Mouse (Mus musculus): ENCODE results near the gene Ms4a12. TPM values are rescaled to one million over a fixed set of nuclear protein-coding genes. Genes with fewer than 3 reads are reported as not detected.

The Ms4a12 gene
- polyA plus RNA-seq, 1 experiment, result not detected

- Histone ChIP-seq H3K4me3 (no peak overlapping the region), H3K36me3 (ENCODE audit: control insufficient read depth, insufficient read depth) (no peaks in the 10 kb centered on the region), H3K79me2 (ENCODE audit: control insufficient read depth, insufficient read depth) (no peaks in the 10 kb centered on the region), H3K27me3 (ENCODE audit: control insufficient read depth, insufficient read depth, insufficient read length) (no peaks in the 10 kb centered on the region), H3ac (ENCODE audit: control insufficient read depth, insufficient read length) (no peak overlapping the region), H3K4me2 (ENCODE audit: low read depth) (no peak overlapping the region)
- TF ChIP-seq E2F4 (IDR thresholded peaks at IDR 0.05; ENCODE audit: insufficient read depth), result no peak
- no peak for TF ChIP-seq TCF3 (IDR thresholded peaks at IDR 0.05; ENCODE audit: insufficient read length, low read depth)
- TF ChIP-seq POLR2A (IDR thresholded peaks at IDR 0.05; ENCODE audit: insufficient read length, low read depth), result no peak
- TF ChIP-seq SRF (IDR thresholded peaks at IDR 0.05; ENCODE audit: control insufficient read depth, insufficient read length, low read depth), result no peak
- TF ChIP-seq POLR2AphosphoS2 (IDR thresholded peaks at IDR 0.05; ENCODE audit: insufficient read length, low read depth), result no peak
- TF ChIP-seq MAX (IDR thresholded peaks at IDR 0.05; ENCODE audit: low read depth), result no peak
- no peak for TF ChIP-seq TCF12 (IDR thresholded peaks at IDR 0.05; ENCODE audit: insufficient read depth, poor library complexity, severe bottlenecking)
- no peak for TF ChIP-seq REST (IDR thresholded peaks at IDR 0.05; ENCODE audit: insufficient read depth, insufficient read length)
- no peak for TF ChIP-seq MYOG (IDR thresholded peaks at IDR 0.05; ENCODE audit: control insufficient read depth in 1 of 3, insufficient read depth in 1 of 3, insufficient read length in 2 of 3, low read depth in 2 of 3)
- no peak for TF ChIP-seq CEBPB (IDR thresholded peaks at IDR 0.05; ENCODE audit: insufficient read depth, poor library complexity, severe bottlenecking)
- no peak for TF ChIP-seq USF1 (IDR thresholded peaks at IDR 0.05; ENCODE audit: low read depth)
- no peak for TF ChIP-seq MYOD1 (IDR thresholded peaks at IDR 0.05; ENCODE audit: control insufficient read depth in 1 of 3, insufficient read length in 2 of 3, low read depth in 2 of 3)
These were observed 2.0 kb upstream of the Ms4a12 start for GRCm38 (mm10) chr19:11234244-11234643.

- H3ac ChIP-seq (ENCODE audit: control insufficient read depth, insufficient read length), result no peak within 1 kb of the TSS
- H3K79me2 ChIP-seq (ENCODE audit: control insufficient read depth, insufficient read depth), result no peaks in the 10 kb centered on the region
- H3K4me2 ChIP-seq (ENCODE audit: low read depth), result no peak within 1 kb of the TSS
- TF ChIP-seq TCF12 (IDR thresholded peaks at IDR 0.05; ENCODE audit: insufficient read depth, poor library complexity, severe bottlenecking) (no peak), SRF (IDR thresholded peaks at IDR 0.05; ENCODE audit: control insufficient read depth, insufficient read length, low read depth) (no peak), E2F4 (IDR thresholded peaks at IDR 0.05; ENCODE audit: insufficient read depth) (no peak)
- no peak within 1 kb of the TSS for H3K4me3 ChIP-seq
- H3K27me3 ChIP-seq (ENCODE audit: control insufficient read depth, insufficient read depth, insufficient read length), result no peaks in the 10 kb centered on the region
- H3K36me3 ChIP-seq (ENCODE audit: control insufficient read depth, insufficient read depth), result no peaks in the 10 kb centered on the region
These were observed 35.7 kb downstream of the Ms4a12 start, which contains the start of gene Ms4a13 for GRCm38 (mm10) chr19:11196546-11196945. Gene Ms4a13, minus strand, starts transcription at chr19:11196737.

GRCm38 (mm10) chr19:11192552-11192951 is 39.7 kb downstream of the Ms4a12 start:
- TF ChIP-seq MYOD1 (IDR thresholded peaks at IDR 0.05; ENCODE audit: control insufficient read depth in 1 of 3, insufficient read length in 2 of 3, low read depth in 2 of 3), result no peak
- no peak for TF ChIP-seq TCF3 (IDR thresholded peaks at IDR 0.05; ENCODE audit: insufficient read length, low read depth)
- no peak for TF ChIP-seq SRF (IDR thresholded peaks at IDR 0.05; ENCODE audit: control insufficient read depth, insufficient read length, low read depth)
- no peak for TF ChIP-seq MYOG (IDR thresholded peaks at IDR 0.05; ENCODE audit: control insufficient read depth in 1 of 3, insufficient read depth in 1 of 3, insufficient read length in 2 of 3, low read depth in 2 of 3)
- TF ChIP-seq E2F4 (IDR thresholded peaks at IDR 0.05; ENCODE audit: insufficient read depth), result no peak
- no peak for TF ChIP-seq MAX (IDR thresholded peaks at IDR 0.05; ENCODE audit: low read depth)
- no peak for TF ChIP-seq USF1 (IDR thresholded peaks at IDR 0.05; ENCODE audit: low read depth)
- TF ChIP-seq REST (IDR thresholded peaks at IDR 0.05; ENCODE audit: insufficient read depth, insufficient read length), result no peak
- no peak for TF ChIP-seq CEBPB (IDR thresholded peaks at IDR 0.05; ENCODE audit: insufficient read depth, poor library complexity, severe bottlenecking)
- TF ChIP-seq TCF12 (IDR thresholded peaks at IDR 0.05; ENCODE audit: insufficient read depth, poor library complexity, severe bottlenecking), result no peak
- no peak for TF ChIP-seq POLR2A (IDR thresholded peaks at IDR 0.05; ENCODE audit: insufficient read length, low read depth)
- no peak for TF ChIP-seq POLR2AphosphoS2 (IDR thresholded peaks at IDR 0.05; ENCODE audit: insufficient read length, low read depth)

GRCm38 (mm10) chr19:11184121-11184520 is 48.1 kb downstream of the Ms4a12 start:
- H3ac ChIP-seq (ENCODE audit: control insufficient read depth, insufficient read length), result no peak overlapping the region
- H3K4me2 ChIP-seq (ENCODE audit: low read depth), result no peak overlapping the region
- H3K27me3 ChIP-seq (ENCODE audit: control insufficient read depth, insufficient read depth, insufficient read length), result no peaks in the 10 kb centered on the region
- no peak overlapping the region for H3K4me3 ChIP-seq
- H3K79me2 ChIP-seq (ENCODE audit: control insufficient read depth, insufficient read depth), result no peaks in the 10 kb centered on the region
- no peaks in the 10 kb centered on the region for H3K36me3 ChIP-seq (ENCODE audit: control insufficient read depth, insufficient read depth)
- no peak for TF ChIP-seq POLR2AphosphoS2 (IDR thresholded peaks at IDR 0.05; ENCODE audit: insufficient read length, low read depth)
- TF ChIP-seq MYOG (IDR thresholded peaks at IDR 0.05; ENCODE audit: control insufficient read depth in 1 of 3, insufficient read depth in 1 of 3, insufficient read length in 2 of 3, low read depth in 2 of 3), result no peak
- TF ChIP-seq SRF (IDR thresholded peaks at IDR 0.05; ENCODE audit: control insufficient read depth, insufficient read length, low read depth), result no peak
- TF ChIP-seq MAX (IDR thresholded peaks at IDR 0.05; ENCODE audit: low read depth), result no peak
- TF ChIP-seq USF1 (IDR thresholded peaks at IDR 0.05; ENCODE audit: low read depth), result no peak
- no peak for TF ChIP-seq TCF3 (IDR thresholded peaks at IDR 0.05; ENCODE audit: insufficient read length, low read depth)
- TF ChIP-seq POLR2A (IDR thresholded peaks at IDR 0.05; ENCODE audit: insufficient read length, low read depth), result no peak
- no peak for TF ChIP-seq E2F4 (IDR thresholded peaks at IDR 0.05; ENCODE audit: insufficient read depth)
- TF ChIP-seq CEBPB (IDR thresholded peaks at IDR 0.05; ENCODE audit: insufficient read depth, poor library complexity, severe bottlenecking), result no peak
- no peak for TF ChIP-seq MYOD1 (IDR thresholded peaks at IDR 0.05; ENCODE audit: control insufficient read depth in 1 of 3, insufficient read length in 2 of 3, low read depth in 2 of 3)
- no peak for TF ChIP-seq REST (IDR thresholded peaks at IDR 0.05; ENCODE audit: insufficient read depth, insufficient read length)
- no peak for TF ChIP-seq TCF12 (IDR thresholded peaks at IDR 0.05; ENCODE audit: insufficient read depth, poor library complexity, severe bottlenecking)

More at GRCm38 (mm10) chr19:11192552-11192951, 39.7 kb downstream of the Ms4a12 start:
- no peak overlapping the region for H3K4me3 ChIP-seq
- no peak overlapping the region for H3K4me2 ChIP-seq (ENCODE audit: low read depth)
- H3K79me2 ChIP-seq (ENCODE audit: control insufficient read depth, insufficient read depth), result no peaks in the 10 kb centered on the region
- no peaks in the 10 kb centered on the region for H3K36me3 ChIP-seq (ENCODE audit: control insufficient read depth, insufficient read depth)
- no peaks in the 10 kb centered on the region for H3K27me3 ChIP-seq (ENCODE audit: control insufficient read depth, insufficient read depth, insufficient read length)
- H3ac ChIP-seq (ENCODE audit: control insufficient read depth, insufficient read length), result no peak overlapping the region

GRCm38 (mm10) chr19:11177464-11177863 is 54.8 kb downstream of the Ms4a12 start:
- Histone ChIP-seq H3K79me2 (ENCODE audit: control insufficient read depth, insufficient read depth) (no peaks in the 10 kb centered on the region), H3K4me3 (no peak overlapping the region), H3K4me2 (ENCODE audit: low read depth) (no peak overlapping the region), H3K36me3 (ENCODE audit: control insufficient read depth, insufficient read depth) (no peaks in the 10 kb centered on the region), H3ac (ENCODE audit: control insufficient read depth, insufficient read length) (no peak overlapping the region), H3K27me3 (ENCODE audit: control insufficient read depth, insufficient read depth, insufficient read length) (no peaks in the 10 kb centered on the region)
- TF ChIP-seq REST (IDR thresholded peaks at IDR 0.05; ENCODE audit: insufficient read depth, insufficient read length), result no peak
- no peak for TF ChIP-seq TCF3 (IDR thresholded peaks at IDR 0.05; ENCODE audit: insufficient read length, low read depth)
- TF ChIP-seq POLR2AphosphoS2 (IDR thresholded peaks at IDR 0.05; ENCODE audit: insufficient read length, low read depth), result no peak
- TF ChIP-seq MYOD1 (IDR thresholded peaks at IDR 0.05; ENCODE audit: control insufficient read depth in 1 of 3, insufficient read length in 2 of 3, low read depth in 2 of 3), result no peak
- TF ChIP-seq POLR2A (IDR thresholded peaks at IDR 0.05; ENCODE audit: insufficient read length, low read depth), result no peak
- TF ChIP-seq E2F4 (IDR thresholded peaks at IDR 0.05; ENCODE audit: insufficient read depth), result no peak
- TF ChIP-seq MAX (IDR thresholded peaks at IDR 0.05; ENCODE audit: low read depth), result no peak
- no peak for TF ChIP-seq SRF (IDR thresholded peaks at IDR 0.05; ENCODE audit: control insufficient read depth, insufficient read length, low read depth)
- no peak for TF ChIP-seq CEBPB (IDR thresholded peaks at IDR 0.05; ENCODE audit: insufficient read depth, poor library complexity, severe bottlenecking)

All from myocyte (in vitro differentiated cells).